Mouse (Mus musculus): ENCODE results near the gene Arl8b.

Gene Arl8b

GRCm38 (mm10) chr6:108782526-108783183 is at the start of gene Arl8b:
TSS of gene Arl8b (plus strand) at chr6:108783099.
- peak; percentile 92 to 95 for DNase-seq (ENCODE audit: low spot score in 2 of 2)

- DNase-seq (ENCODE audit: low spot score in 2 of 2) = peak; percentile 40 to 72
These were observed 46.8 kb upstream of the Arl8b start for GRCm38 (mm10) chr6:108735910-108736750.

- no peak for DNase-seq (ENCODE audit: low spot score in 2 of 2)
These were observed 44.3 kb upstream of the Arl8b start for GRCm38 (mm10) chr6:108738463-108739203.

GRCm38 (mm10) chr6:108740579-108740978 is 42.3 kb upstream of the Arl8b start:
- DNase-seq (ENCODE audit: low spot score in 2 of 2) = no peak

GRCm38 (mm10) chr6:108743730-108744129 is 39.2 kb upstream of the Arl8b start:
- DNase-seq (ENCODE audit: low spot score in 2 of 2) = no peak

- no peak for DNase-seq (ENCODE audit: low spot score in 2 of 2)
These were observed 31.6 kb upstream of the Arl8b start for GRCm38 (mm10) chr6:108751324-108751723.

GRCm38 (mm10) chr6:108752395-108752794 is 30.5 kb upstream of the Arl8b start:
- DNase-seq (ENCODE audit: low spot score in 2 of 2) = no peak

GRCm38 (mm10) chr6:108753536-108753935 is 29.4 kb upstream of the Arl8b start:
- no peak for DNase-seq (ENCODE audit: low spot score in 2 of 2)

- DNase-seq (ENCODE audit: low spot score in 2 of 2) = no peak
These were observed 28.5 kb upstream of the Arl8b start for GRCm38 (mm10) chr6:108754376-108754775.

GRCm38 (mm10) chr6:108755936-108756335 is 27.0 kb upstream of the Arl8b start:
- DNase-seq (ENCODE audit: low spot score in 2 of 2) = no peak

GRCm38 (mm10) chr6:108758997-108759697 is 23.8 kb upstream of the Arl8b start:
- no peak for DNase-seq (ENCODE audit: low spot score in 2 of 2)

- no peak for DNase-seq (ENCODE audit: low spot score in 2 of 2)
These were observed 23.2 kb upstream of the Arl8b start for GRCm38 (mm10) chr6:108759698-108760039.

GRCm38 (mm10) chr6:108770880-108771279 is 12.0 kb upstream of the Arl8b start:
- DNase-seq (ENCODE audit: low spot score in 2 of 2) = no peak

- DNase-seq (ENCODE audit: low spot score in 2 of 2) = peak; percentile 61 to 75
These were observed 10.0 kb upstream of the Arl8b start for GRCm38 (mm10) chr6:108772913-108773312.

- no peak for DNase-seq (ENCODE audit: low spot score in 2 of 2)
These were observed 9.4 kb upstream of the Arl8b start for GRCm38 (mm10) chr6:108773480-108773879.

GRCm38 (mm10) chr6:108776274-108776673 is 6.6 kb upstream of the Arl8b start:
- no peak for DNase-seq (ENCODE audit: low spot score in 2 of 2)

GRCm38 (mm10) chr6:108777560-108778287 is 5.2 kb upstream of the Arl8b start:
- DNase-seq (ENCODE audit: low spot score in 2 of 2) = no peak

GRCm38 (mm10) chr6:108778399-108778798 is 4.5 kb upstream of the Arl8b start:
- no peak for DNase-seq (ENCODE audit: low spot score in 2 of 2)

GRCm38 (mm10) chr6:108781865-108782264 is 1.0 kb upstream of the Arl8b start:
- peak in 1 of 2 experiments; percentile 13 for DNase-seq (ENCODE audit: low spot score in 2 of 2)

- peak in 1 of 2 experiments; percentile 28 for DNase-seq (ENCODE audit: low spot score in 2 of 2)
These were observed 434 bp downstream of the Arl8b start for GRCm38 (mm10) chr6:108783184-108783881.

All from spleen, postnatal 14 days (tissue).